Mouse (Mus musculus) lung, embryonic 14.5 days (tissue): Measurements from ENCODE around the gene 1700025G04Rik. TPM values are rescaled to one million over a fixed set of nuclear protein-coding genes. Genes with fewer than 3 reads are reported as not detected.

Experiments
- ATAC-seq: fragments of 200-750 bp; cut with Nextera tagmentation; 2 replicates; pipeline ENCODE4 v1.8.0; 2017; ENCODE audit warnings: mild to moderate bottlenecking, moderate TSS enrichment, moderate library complexity; ENCODE audit not compliant: insufficient read depth
- DNase-seq: peaks from one replicate; pipeline ENCODE4 v3.0.0-alpha.2; 2015
- H3K27ac ChIP-seq: fragments of 300-500 bp; sonication (generic); 2 replicates; pipeline ENCODE4 v1.5.1; 2014; ENCODE audit warnings: low read depth, mild to moderate bottlenecking, moderate library complexity
- H3K27me3 ChIP-seq: fragments of 300-500 bp; sonication (generic); 2 replicates; pipeline ENCODE4 v1.6.1; 2014; ENCODE audit warnings: low read length, control low read depth; ENCODE audit not compliant: insufficient read depth
- H3K36me3 ChIP-seq: fragments of 300-500 bp; sonication (generic); 2 replicates; pipeline ENCODE4 v1.6.1; 2014; ENCODE audit warnings: control low read depth; ENCODE audit not compliant: insufficient read depth
- H3K4me1 ChIP-seq: fragments of 300-500 bp; sonication (generic); 2 replicates; pipeline ENCODE4 v1.6.1; 2014; ENCODE audit warnings: antibody characterized with exemption, control low read depth; ENCODE audit not compliant: insufficient read depth
- H3K4me2 ChIP-seq: fragments of 300-500 bp; sonication (generic); 2 replicates; pipeline ENCODE4 v1.6.1; 2014; ENCODE audit warnings: mild to moderate bottlenecking
- H3K4me3 ChIP-seq: fragments of 300-500 bp; sonication (generic); 2 replicates; pipeline ENCODE4 v1.5.1; 2014; ENCODE audit warnings: low read depth, low read length
- H3K9ac ChIP-seq: fragments of 300-500 bp; sonication (generic); 2 replicates; pipeline ENCODE4 v1.6.1; 2014
- H3K9me3 ChIP-seq: fragments of 300-500 bp; sonication (generic); 2 replicates; pipeline ENCODE4 v1.6.1; 2016; ENCODE audit warnings: low read depth, low read length, control low read depth
- CTCF ChIP-seq: IDR thresholded peaks from 2 replicates; pipeline ENCODE4 v1.5.1; 2016; ENCODE audit warnings: antibody characterized with exemption, low read depth
- WGBS: fragments of 180-500 bp; shearing (Covaris S2); extraction: QIAGEN DNeasy Blood & Tissue Kit; methylation state at CpG from one replicate; pipeline ENCODE4 v1.1.7; 2014; 5-methylcytosine and 5-hydroxymethylcytosine counted together
- polyA plus RNA-seq: library from polyadenylated mRNA; unstranded; fragments of >200 nt; fragmentation: Nextera tagmentation; extraction: Ambion mirVana; gene quantifications from 2 replicates; pipeline ENCODE4 v1.2.1, GENCODE M21; 2014

The 1700025G04Rik gene
- polyA plus RNA-seq, 1 experiment from 2014 or later, result 27.4 TPM

GRCm38 (mm10) chr1:151891194-151891593 lies 198.7 kb downstream of the 1700025G04Rik start:
- Histone ChIP-seq H3K9me3 (no peaks in the 10 kb centered on the region), H3K4me1 (peaks cover 24% of the 10 kb centered on the region), H3K27me3 (no peaks in the 10 kb centered on the region), H3K36me3 (no peaks in the 10 kb centered on the region), H3K4me2 (peak overlapping the region; percentile 29), H3K9ac (no peak overlapping the region), H3K4me3 (no peak overlapping the region), H3K27ac (peak overlapping the region; percentile 91)
- peak; percentile 28; the same call in 1 of the 2 replicates for ATAC-seq
- peak; percentile 83 for DNase-seq
- 33% methylated on average over 9 of the region's 9 CpGs for WGBS
- TF ChIP-seq CTCF, result no peak

GRCm38 (mm10) chr1:151890041-151890621 lies 199.8 kb downstream of the 1700025G04Rik start:
- H3K27me3 ChIP-seq, result no peaks in the 10 kb centered on the region
- DNase-seq, result peak; percentile 93
- ATAC-seq, result peak; percentile 79
- peak; percentile 25; the same call in 1 of the 2 replicates for TF ChIP-seq CTCF
- H3K4me3 ChIP-seq, result no peak overlapping the region
- 34% methylated on average over 14 of the region's 14 CpGs for WGBS
- H3K36me3 ChIP-seq, result no peaks in the 10 kb centered on the region
- peak overlapping the region; percentile 91 for H3K27ac ChIP-seq
- no peak overlapping the region for H3K4me2 ChIP-seq
- H3K9ac ChIP-seq, result no peak overlapping the region
- no peaks in the 10 kb centered on the region for H3K9me3 ChIP-seq
- H3K4me1 ChIP-seq, result peaks cover 24% of the 10 kb centered on the region

- Histone ChIP-seq H3K36me3 (no peaks in the 10 kb centered on the region), H3K4me1 (peaks cover 24% of the 10 kb centered on the region), H3K4me2 (peak overlapping the region; percentile 35), H3K9ac (no peak overlapping the region), H3K9me3 (no peaks in the 10 kb centered on the region), H3K27ac (peak overlapping the region; percentile 86), H3K27me3 (no peaks in the 10 kb centered on the region), H3K4me3 (no peak overlapping the region)
- no peak for TF ChIP-seq CTCF
- DNase-seq, result peak; percentile 87
- peak; percentile 4; the same call in 1 of the 2 replicates for ATAC-seq
- WGBS, result 41% methylated on average over 5 of the region's 5 CpGs
Observed at GRCm38 (mm10) chr1:151887631-151888030, 202.3 kb downstream of the 1700025G04Rik start.

GRCm38 (mm10) chr1:151887126-151887525 lies 202.8 kb downstream of the 1700025G04Rik start:
- Histone ChIP-seq H3K4me3 (no peak overlapping the region), H3K27me3 (no peaks in the 10 kb centered on the region), H3K4me2 (no peak overlapping the region), H3K27ac (peak overlapping the region; percentile 86; the same call in 1 of the 2 replicates), H3K36me3 (no peaks in the 10 kb centered on the region), H3K4me1 (peaks cover 24% of the 10 kb centered on the region), H3K9ac (no peak overlapping the region), H3K9me3 (no peaks in the 10 kb centered on the region)
- DNase-seq (no peak), ATAC-seq (0 out of 2 replicates have a peak, but pooled peaks have one; percentile 2)
- no peak for TF ChIP-seq CTCF
- 65% methylated on average over 10 of the region's 10 CpGs for whole genome bisulfite sequencing

GRCm38 (mm10) chr1:151886171-151886570 lies 203.8 kb downstream of the 1700025G04Rik start:
- no peak for TF ChIP-seq CTCF
- Histone ChIP-seq H3K9me3 (no peaks in the 10 kb centered on the region), H3K27ac (no peak overlapping the region), H3K4me1 (peaks cover 23% of the 10 kb centered on the region), H3K27me3 (no peaks in the 10 kb centered on the region), H3K36me3 (no peaks in the 10 kb centered on the region), H3K4me3 (no peak overlapping the region), H3K4me2 (no peak overlapping the region), H3K9ac (no peak overlapping the region)
- 77% methylated on average over 2 of the region's 2 CpGs for WGBS
- DNase-seq, result no peak
- ATAC-seq, result no peak

GRCm38 (mm10) chr1:151881253-151881652 lies 208.7 kb downstream of the 1700025G04Rik start:
- no peak for TF ChIP-seq CTCF
- Histone ChIP-seq H3K9ac (no peak overlapping the region), H3K27ac (no peak overlapping the region), H3K9me3 (no peaks in the 10 kb centered on the region), H3K4me1 (no peaks in the 10 kb centered on the region), H3K4me3 (no peak overlapping the region), H3K27me3 (no peaks in the 10 kb centered on the region), H3K4me2 (no peak overlapping the region), H3K36me3 (no peaks in the 10 kb centered on the region)
- DNase-seq (no peak), ATAC-seq (no peak)
- WGBS, result 92% methylated on average over 1 of the region's 1 CpGs

GRCm38 (mm10) chr1:151880731-151881130 lies 209.2 kb downstream of the 1700025G04Rik start:
- Histone ChIP-seq H3K27ac (no peak overlapping the region), H3K9me3 (no peaks in the 10 kb centered on the region), H3K4me3 (no peak overlapping the region), H3K36me3 (no peaks in the 10 kb centered on the region), H3K4me2 (no peak overlapping the region), H3K27me3 (no peaks in the 10 kb centered on the region), H3K9ac (no peak overlapping the region), H3K4me1 (no peaks in the 10 kb centered on the region)
- WGBS, result 71% methylated on average over 5 of the region's 5 CpGs
- no peak for TF ChIP-seq CTCF
- no peak for DNase-seq
- no peak for ATAC-seq

- no peak overlapping the region for H3K27ac ChIP-seq
- H3K9me3 ChIP-seq, result no peaks in the 10 kb centered on the region
- no peak overlapping the region for H3K4me2 ChIP-seq
- ATAC-seq, result no peak
- H3K27me3 ChIP-seq, result no peaks in the 10 kb centered on the region
- no peak overlapping the region for H3K4me3 ChIP-seq
- WGBS, result 74% methylated on average over 13 of the region's 13 CpGs
- no peak overlapping the region for H3K9ac ChIP-seq
- peak; percentile 31 for DNase-seq
- no peaks in the 10 kb centered on the region for H3K4me1 ChIP-seq
- no peaks in the 10 kb centered on the region for H3K36me3 ChIP-seq
- TF ChIP-seq CTCF, result no peak
Observed at GRCm38 (mm10) chr1:151879966-151880365, 210.0 kb downstream of the 1700025G04Rik start.
